Mouse (Mus musculus) liver, embryonic 14.5 days (tissue): ENCODE results near the gene Gm21981. TPM values are rescaled to one million over a fixed set of nuclear protein-coding genes. Genes with fewer than 3 reads are reported as not detected.
A peak's percentile ranks its signal among the peaks of the same experiment; 100 is the strongest.

Experiments
- ATAC-seq: fragments of 200-750 bp; cut with Nextera tagmentation; 2 replicates; pipeline ENCODE4 v1.8.0; 2017; ENCODE audit warnings: moderate number of reproducible peaks, mild to moderate bottlenecking, moderate library complexity; ENCODE audit not compliant: insufficient read depth
- DNase-seq, 3 experiments: peaks; one replicate each; pipeline ENCODE4 v3.0.0-alpha.2; 2012 to 2013; ENCODE audit warnings: low read depth in 3 of 3, low spot score in 3 of 3
- H3K27ac ChIP-seq: fragments of 300-500 bp; sonication (generic); 2 replicates; pipeline ENCODE4 v1.5.1; 2014; ENCODE audit warnings: moderate library complexity, mild to moderate bottlenecking, control low read depth, inconsistent platforms
- H3K27me3 ChIP-seq: fragments of 300-500 bp; sonication (generic); 2 replicates; pipeline ENCODE4 v1.6.1; 2014; ENCODE audit warnings: mild to moderate bottlenecking, low read length, moderate library complexity; ENCODE audit not compliant: control insufficient read depth, insufficient read depth
- H3K36me3 ChIP-seq: fragments of 300-500 bp; sonication (generic); replicated peaks from 2 replicates; pipeline ENCODE4 v1.6.1; 2014; ENCODE audit warnings: low read depth; ENCODE audit not compliant: control insufficient read depth, insufficient read depth
- H3K4me1 ChIP-seq, 2 experiments: fragments of 200-500 bp in 1 of 2; fragments of 300-500 bp in 1 of 2; sonication (generic) in 1 of 2; replicated peaks; 2 replicates each; pipeline ENCODE4 v1.6.1; 2012 to 2014; ENCODE audit warnings: antibody characterized with exemption in 1 of 2, inconsistent platforms in 1 of 2, low read length in 1 of 2; ENCODE audit not compliant: control insufficient read depth in 2 of 2, insufficient read depth in 2 of 2
- H3K4me2 ChIP-seq: fragments of 300-500 bp; sonication (generic); 2 replicates; pipeline ENCODE4 v1.6.1; 2014; ENCODE audit warnings: low read depth, mild to moderate bottlenecking, control low read depth, moderate library complexity
- H3K4me3 ChIP-seq, 2 experiments: fragments of 200-500 bp in 1 of 2; fragments of 300-500 bp in 1 of 2; sonication (generic) in 1 of 2; 2 replicates each; pipeline ENCODE4 v1.5.1; 2012 to 2014; ENCODE audit warnings: low read depth in 2 of 2, low read length in 2 of 2, mild to moderate bottlenecking in 2 of 2, control low read depth in 1 of 2, inconsistent platforms in 1 of 2, moderate library complexity in 1 of 2; ENCODE audit not compliant: insufficient read depth in 1 of 2
- H3K9ac ChIP-seq: fragments of 300-500 bp; sonication (generic); replicated peaks from 2 replicates; pipeline ENCODE4 v1.6.1; 2014; ENCODE audit warnings: mild to moderate bottlenecking, control low read depth, moderate library complexity
- H3K9me3 ChIP-seq: fragments of 300-500 bp; sonication (generic); 2 replicates; pipeline ENCODE4 v1.6.1; 2016; ENCODE audit warnings: low read length, mixed read lengths; ENCODE audit not compliant: control insufficient read depth
- CTCF ChIP-seq: IDR thresholded peaks from 2 replicates; pipeline ENCODE4 v1.5.1; 2016; ENCODE audit warnings: antibody characterized with exemption, low read depth, control low read depth
- EP300 ChIP-seq: IDR thresholded peaks from 2 replicates; pipeline ENCODE4 v1.6.1; 2016; ENCODE audit warnings: antibody characterized with exemption, low read depth
- WGBS: fragments of 180-500 bp; shearing (Covaris S2); extraction: QIAGEN DNeasy Blood & Tissue Kit; methylation state at CpG from one replicate; pipeline ENCODE4 v1.1.7; 2014; ENCODE audit not compliant: insufficient replicate concordance; 5-methylcytosine and 5-hydroxymethylcytosine counted together
- polyA plus RNA-seq, 2 experiments: library from polyadenylated mRNA; depleted of rRNA in 1 of 2; stranded (reverse) in 1 of 2; unstranded in 1 of 2; fragments of >200 nt; fragmentation: Nextera tagmentation in 1 of 2; extraction: Ambion mirVana in 1 of 2; gene quantifications; 2 replicates each; pipeline versions ENCODE4 v1.2.1 to v1.2.3; 2012 to 2014

Gm21981 gene
- polyA plus RNA-seq, 2 experiments, result 0.32 TPM; not detected in 1

DNA sequence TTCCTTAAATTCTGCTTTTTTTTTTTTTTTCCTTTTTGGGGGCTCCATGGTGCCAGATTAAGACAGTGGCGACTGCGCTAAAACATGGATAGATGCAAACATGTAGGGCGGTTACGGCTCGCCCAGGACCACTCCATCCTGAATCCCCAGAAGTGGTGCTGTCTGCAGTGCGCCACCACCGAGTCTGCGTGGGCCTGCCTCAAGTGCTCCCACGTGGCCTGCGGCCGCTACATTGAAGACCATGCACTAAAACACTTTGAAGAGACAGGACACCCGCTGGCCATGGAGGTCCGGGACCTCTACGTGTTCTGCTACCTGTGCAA lies 22.3 kb downstream of the Gm21981 start:
- Histone ChIP-seq H3K36me3 (peaks cover 10% of the 10 kb centered on the region), H3K4me2 (peak overlapping the region; percentile 59), H3K9ac (no peak overlapping the region), H3K4me1 (no peaks in the 10 kb centered on the region), H3K27me3 (peaks cover 19% of the 10 kb centered on the region), H3K4me3 (peak overlapping the region; percentile 1 to 20; a peak in 2 of 4 replicates), H3K27ac (no peak overlapping the region), H3K9me3 (no peaks in the 10 kb centered on the region)
- no peak for ATAC-seq
- no peak for DNase-seq
- 38% methylated on average over 14 of the region's 14 CpGs for WGBS
- no peak for TF ChIP-seq CTCF
- TF ChIP-seq EP300, result no peak

DNA sequence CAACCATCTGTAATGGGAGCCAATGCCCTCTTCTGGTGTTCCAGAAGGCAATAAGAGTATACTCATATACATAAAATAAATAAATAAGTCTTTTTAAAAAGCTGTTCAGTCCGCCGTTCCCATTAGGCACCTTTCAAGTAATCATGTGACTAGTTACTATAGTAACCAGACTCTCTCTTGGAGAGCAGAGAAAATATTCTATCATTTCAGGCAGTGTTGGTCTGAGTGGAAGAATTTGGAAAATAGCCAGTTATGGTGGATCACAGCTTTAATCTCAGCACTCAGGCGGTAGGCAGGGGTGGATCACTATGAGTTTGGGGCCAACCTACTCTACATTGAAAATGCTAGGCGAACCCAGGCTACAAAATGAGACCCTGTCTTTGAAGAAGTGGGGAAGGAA lies 25.1 kb downstream of the Gm21981 start:
- peaks cover 5% of the 10 kb centered on the region for H3K36me3 ChIP-seq
- H3K4me3 ChIP-seq, result no peak overlapping the region
- H3K4me1 ChIP-seq, result no peaks in the 10 kb centered on the region
- H3K4me2 ChIP-seq, result no peak overlapping the region
- no peaks in the 10 kb centered on the region for H3K9me3 ChIP-seq
- no peak overlapping the region for H3K27ac ChIP-seq
- 76% methylated on average over 4 of the region's 4 CpGs for WGBS
- DNase-seq, result no peak
- no peak for ATAC-seq
- TF ChIP-seq CTCF (no peak), EP300 (no peak)
- H3K27me3 ChIP-seq, result peaks cover 19% of the 10 kb centered on the region
- H3K9ac ChIP-seq, result no peak overlapping the region

DNA sequence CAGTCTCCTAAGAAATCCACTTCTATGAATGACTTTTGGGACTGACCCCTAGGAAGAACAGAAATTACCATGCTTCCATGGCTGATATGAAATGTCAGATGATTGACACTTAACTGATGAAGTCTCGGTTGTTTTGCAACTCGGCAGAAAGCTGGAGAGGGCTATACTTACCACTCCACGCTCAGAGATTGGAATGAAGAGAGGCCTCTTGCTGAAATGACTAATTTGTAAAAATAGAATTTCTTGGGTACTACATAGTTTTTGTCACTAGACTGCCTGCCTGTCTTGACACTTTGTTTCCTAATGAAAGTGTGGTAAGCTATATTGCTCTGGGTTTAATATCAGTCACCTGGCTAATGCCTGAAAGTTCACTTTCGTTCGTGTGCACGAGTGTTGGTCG lies 29.8 kb downstream of the Gm21981 start:
- WGBS, result 66% methylated on average over 7 of the region's 7 CpGs
- H3K9me3 ChIP-seq, result no peaks in the 10 kb centered on the region
- no peak for DNase-seq

GRCm38 (mm10) chr17:47663009-47663713 lies 31.1 kb downstream of the Gm21981 start:
- H3K9me3 ChIP-seq, result no peaks in the 10 kb centered on the region
- no peak for TF ChIP-seq EP300
- no peak overlapping the region for H3K9ac ChIP-seq
- H3K4me2 ChIP-seq, result no peak overlapping the region
- no peaks in the 10 kb centered on the region for H3K27me3 ChIP-seq
- peaks cover 2% of the 10 kb centered on the region; the same call in 1 of the 2 replicates for H3K36me3 ChIP-seq
- DNase-seq (no peak), ATAC-seq (no peak)
- 74% methylated on average over 9 of the region's 9 CpGs for WGBS
- H3K27ac ChIP-seq, result no peak overlapping the region
- no peaks in the 10 kb centered on the region for H3K4me1 ChIP-seq
- H3K4me3 ChIP-seq, result no peak overlapping the region

More for the DNA sequence above, 29.8 kb downstream of the Gm21981 start:
- Histone ChIP-seq H3K4me1 (no peaks in the 10 kb centered on the region), H3K4me3 (no peak overlapping the region), H3K9ac (no peak overlapping the region), H3K27me3 (no peaks in the 10 kb centered on the region), H3K27ac (no peak overlapping the region), H3K36me3 (peaks cover 2% of the 10 kb centered on the region; the same call in 1 of the 2 replicates), H3K4me2 (no peak overlapping the region)
- TF ChIP-seq CTCF (no peak), EP300 (no peak)
- no peak for ATAC-seq

DNA sequence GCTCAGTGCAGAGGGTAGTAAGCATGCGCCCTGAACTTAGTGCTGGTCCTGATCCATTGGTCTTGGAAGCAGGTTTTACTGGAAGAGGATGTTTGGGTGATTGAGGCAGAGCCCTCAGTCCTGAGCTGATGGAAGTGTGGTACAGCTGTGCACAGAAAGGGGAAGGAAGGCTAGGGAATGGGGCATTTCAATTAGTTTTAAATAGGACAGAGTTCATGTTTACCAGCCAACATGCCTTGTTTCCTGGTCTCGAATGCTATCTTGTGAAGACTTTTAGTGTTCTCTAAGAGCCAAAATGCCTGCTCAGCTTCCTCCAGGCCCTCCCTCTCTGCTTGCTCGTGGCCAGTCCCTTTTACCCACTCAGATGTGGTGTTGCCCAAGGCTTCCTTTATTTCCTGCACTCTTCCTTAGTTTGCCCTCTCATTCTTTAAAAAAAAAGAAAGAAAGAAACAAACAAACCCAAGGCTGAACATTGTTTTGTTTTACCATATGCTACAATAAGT lies 35.5 kb downstream of the Gm21981 start:
- TF ChIP-seq CTCF, result no peak
- TF ChIP-seq EP300, result no peak
- H3K36me3 ChIP-seq, result no peaks in the 10 kb centered on the region; the same call in 1 of the 2 replicates
- no peak for ATAC-seq
- no peak overlapping the region for H3K9ac ChIP-seq
- WGBS, result 44% methylated on average over 3 of the region's 3 CpGs
- no peaks in the 10 kb centered on the region for H3K4me1 ChIP-seq
- H3K4me2 ChIP-seq, result no peak overlapping the region
- no peak for DNase-seq
- no peaks in the 10 kb centered on the region for H3K27me3 ChIP-seq
- no peak overlapping the region for H3K4me3 ChIP-seq
- H3K9me3 ChIP-seq, result no peaks in the 10 kb centered on the region
- H3K27ac ChIP-seq, result no peak overlapping the region
